Mouse (Mus musculus) cerebellum, adult 2 months (tissue): ENCODE data around the gene Prex1. TPM values are rescaled to one million over a fixed set of nuclear protein-coding genes. Genes with fewer than 3 reads are reported as not detected.
A peak's percentile ranks its signal among the peaks of the same experiment; 100 is the strongest.

Experiments used
- DNase-seq, 2 experiments: peaks; one replicate each; pipeline ENCODE4 v3.0.0; 2021
- H3K27ac ChIP-seq: fragments of 200-500 bp; 2 replicates; pipeline ENCODE4 v1.5.1; 2012; ENCODE audit warnings: low read length, control low read depth, inconsistent platforms; ENCODE audit not compliant: insufficient read depth
- H3K27me3 ChIP-seq: fragments of 200-500 bp; 2 replicates; pipeline ENCODE4 v1.6.1; 2012; ENCODE audit warnings: inconsistent platforms, mild to moderate bottlenecking, low read length, moderate library complexity; ENCODE audit not compliant: control insufficient read depth, insufficient read depth
- H3K4me1 ChIP-seq: fragments of 200-500 bp; 2 replicates; pipeline ENCODE4 v1.6.1; 2011; ENCODE audit warnings: low read length; ENCODE audit not compliant: control insufficient read depth, insufficient read depth
- H3K4me3 ChIP-seq: fragments of 200-500 bp; replicated peaks from 2 replicates; pipeline ENCODE3; 2011; ENCODE audit warnings: mild to moderate bottlenecking, low read depth, low read length, control low read depth; ENCODE audit not compliant: insufficient read depth
- CTCF ChIP-seq: fragments of 200-500 bp; IDR thresholded peaks from 2 replicates; pipeline ENCODE4 v1.5.1; 2011; ENCODE audit warnings: low read depth, mild to moderate bottlenecking, control low read depth, low read length, moderate library complexity, borderline replicate concordance; ENCODE audit not compliant: insufficient read depth
- POLR2A ChIP-seq: fragments of 200-500 bp; IDR thresholded peaks from 2 replicates; pipeline ENCODE4 v1.6.1; 2011; ENCODE audit warnings: low read length, control low read depth, borderline replicate concordance; ENCODE audit not compliant: insufficient read depth
- WGBS: fragments of 180-500 bp; shearing (Covaris S2); methylation state at CpG from one replicate; pipeline ENCODE4 v1.1.7; 2018; 5-methylcytosine and 5-hydroxymethylcytosine counted together
- polyA plus RNA-seq: library from polyadenylated mRNA; depleted of rRNA; stranded (reverse); fragments of >200 nt; gene quantifications from 2 replicates; pipeline ENCODE4 v1.2.3, GENCODE M21; 2012

Gene Prex1
- polyA plus RNA-seq, 1 experiment: 70.1 TPM

GRCm38 (mm10) chr2:166669922-166670321, 43.7 kb downstream of the Prex1 start:
- no peak overlapping the region for H3K27ac ChIP-seq
- H3K4me3 ChIP-seq: no peak overlapping the region
- no peak for TF ChIP-seq CTCF
- TF ChIP-seq POLR2A: no peak
- H3K27me3 ChIP-seq: no peaks in the 10 kb centered on the region
- WGBS: 62% methylated on average over 9 of the region's 9 CpGs
- DNase-seq: no peak
- H3K4me1 ChIP-seq: peaks cover 11% of the 10 kb centered on the region

- Histone ChIP-seq H3K27me3 (no peaks in the 10 kb centered on the region), H3K4me3 (no peak overlapping the region), H3K27ac (no peak overlapping the region), H3K4me1 (peaks cover 18% of the 10 kb centered on the region)
- WGBS: 21% methylated on average over 22 of the region's 22 CpGs
- no peak for DNase-seq
- TF ChIP-seq CTCF (no peak), POLR2A (no peak)
Measured at GRCm38 (mm10) chr2:166667790-166668695, 45.6 kb downstream of the Prex1 start.

- Histone ChIP-seq H3K27ac (no peak overlapping the region), H3K4me1 (peaks cover 28% of the 10 kb centered on the region), H3K4me3 (no peak overlapping the region), H3K27me3 (no peaks in the 10 kb centered on the region)
- 92% methylated on average over 13 of the region's 13 CpGs for WGBS
- no peak for DNase-seq
- TF ChIP-seq POLR2A (no peak), CTCF (no peak)
Measured at GRCm38 (mm10) chr2:166666175-166666574, 47.5 kb downstream of the Prex1 start.

DNA sequence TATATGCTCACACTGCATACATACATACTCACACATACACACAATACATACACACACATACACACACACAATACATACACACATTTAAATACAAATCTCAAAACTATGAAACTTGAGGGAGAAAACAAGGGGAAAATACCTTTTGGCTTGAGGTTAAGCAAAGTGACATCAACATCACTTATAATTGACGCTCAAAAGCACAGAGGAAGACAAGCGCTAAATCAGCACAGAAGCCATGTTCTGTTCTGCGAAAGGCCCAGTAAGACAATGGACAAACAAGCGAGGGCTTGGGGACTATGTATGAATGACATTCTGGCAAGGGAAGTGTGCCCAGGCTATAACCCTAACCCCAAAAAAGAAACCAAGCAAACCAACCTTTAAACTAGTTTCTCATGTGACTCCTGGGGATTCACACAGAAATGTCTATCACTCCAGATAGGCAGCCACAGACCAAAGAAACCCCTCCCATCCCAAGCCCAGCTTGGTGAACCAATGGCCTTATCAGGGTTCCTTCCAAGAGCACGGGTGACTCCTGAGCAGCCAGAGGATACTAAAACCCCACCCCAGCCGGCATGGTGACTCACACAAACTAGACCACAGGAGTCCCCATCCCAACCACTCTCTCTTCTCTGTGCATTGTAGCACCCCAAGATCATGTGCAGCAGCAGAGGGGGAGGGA, 48.2 kb downstream of the Prex1 start:
- no peak for DNase-seq
- Histone ChIP-seq H3K4me1 (peaks cover 28% of the 10 kb centered on the region), H3K27ac (no peak overlapping the region), H3K4me3 (no peak overlapping the region), H3K27me3 (no peaks in the 10 kb centered on the region)
- TF ChIP-seq CTCF (no peak), POLR2A (no peak)
- 90% methylated on average over 6 of the region's 6 CpGs for WGBS

GRCm38 (mm10) chr2:166664506-166664905, 49.1 kb downstream of the Prex1 start:
- DNase-seq: no peak
- no peak for TF ChIP-seq POLR2A
- H3K4me3 ChIP-seq: no peak overlapping the region
- 83% methylated on average over 15 of the region's 15 CpGs for WGBS
- H3K4me1 ChIP-seq: peaks cover 25% of the 10 kb centered on the region
- no peak overlapping the region for H3K27ac ChIP-seq
- no peaks in the 10 kb centered on the region for H3K27me3 ChIP-seq

DNA sequence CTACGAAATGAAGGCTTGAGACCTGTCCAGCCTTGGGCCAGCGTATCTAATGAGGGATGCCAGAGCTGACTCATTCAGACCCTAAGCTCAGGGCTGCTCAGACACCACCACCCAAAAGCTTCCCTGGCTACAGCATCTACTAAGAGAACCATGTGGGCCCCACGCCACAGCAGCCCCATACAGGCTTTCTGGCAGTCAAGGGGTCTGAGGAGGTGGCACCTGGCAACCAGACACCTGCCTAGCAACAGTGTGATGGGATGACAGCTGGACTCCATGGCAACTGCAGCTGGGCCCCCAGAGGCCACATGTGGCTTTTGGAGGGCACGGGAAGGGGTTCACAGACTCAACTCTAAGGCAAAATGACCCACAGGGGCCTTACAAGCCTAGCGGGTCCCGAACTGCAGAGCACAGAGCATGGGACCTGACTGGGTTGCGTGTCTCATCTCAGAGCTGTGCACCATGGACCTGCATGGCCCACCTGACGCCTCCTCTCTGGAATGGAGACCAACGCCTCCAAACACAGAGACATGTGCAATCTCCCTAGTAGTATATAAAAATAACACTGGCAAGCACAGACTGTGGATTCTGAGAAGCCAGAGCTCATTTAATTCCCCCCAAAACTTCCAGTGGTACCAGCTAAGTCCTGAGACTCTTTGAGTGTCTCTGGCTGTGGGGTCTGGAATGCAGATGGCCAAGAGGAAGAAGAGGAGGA, 50.2 kb downstream of the Prex1 start:
- no peak for TF ChIP-seq CTCF
- TF ChIP-seq POLR2A: no peak
- Histone ChIP-seq H3K4me1 (peaks cover 21% of the 10 kb centered on the region), H3K27ac (no peak overlapping the region), H3K4me3 (no peak overlapping the region), H3K27me3 (no peaks in the 10 kb centered on the region)
- 87% methylated on average over 9 of the region's 9 CpGs for WGBS
- DNase-seq: no peak

DNA sequence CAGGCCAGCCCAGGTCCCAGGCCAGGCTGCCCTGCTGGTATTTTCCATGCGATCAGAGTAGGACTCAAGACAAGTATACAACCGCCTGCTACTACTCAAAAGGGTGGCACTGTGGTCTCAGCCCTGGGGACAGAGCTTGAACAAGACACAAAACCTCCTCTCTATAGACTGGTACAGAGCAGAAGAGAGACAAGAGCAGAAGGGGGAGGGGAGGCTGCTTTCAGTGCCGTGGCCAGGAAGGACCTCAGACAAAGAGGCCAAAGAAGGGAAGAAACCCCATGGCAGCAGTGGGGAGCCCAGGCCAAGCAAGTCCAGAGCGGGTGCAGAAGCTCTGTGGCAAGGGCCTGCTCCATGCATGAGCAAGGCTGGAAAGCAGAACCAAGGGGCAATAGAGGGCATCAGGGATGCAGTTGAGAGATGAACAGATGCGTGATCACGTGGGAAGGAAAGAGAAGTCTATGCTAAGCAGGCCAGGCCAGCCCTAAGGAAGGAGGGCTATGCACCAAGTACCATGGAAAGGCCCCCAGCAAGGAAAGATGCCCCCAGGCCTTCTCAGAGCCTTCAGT, 51.0 kb downstream of the Prex1 start:
- DNase-seq: peak in 1 of 2 experiments; percentile 20
- TF ChIP-seq CTCF (no peak), POLR2A (no peak)
- no peaks in the 10 kb centered on the region for H3K27me3 ChIP-seq
- 0 out of 2 replicates have a peak overlapping the region, but pooled peaks have one; percentile 35 for H3K27ac ChIP-seq
- 62% methylated on average over 6 of the region's 6 CpGs for WGBS
- no peak overlapping the region for H3K4me3 ChIP-seq
- H3K4me1 ChIP-seq: peaks cover 17% of the 10 kb centered on the region
